Mouse (Mus musculus) heart, postnatal 0 days (tissue): ENCODE measurements around the gene Tmem8b.

Experiments
- CTCF ChIP-seq: IDR thresholded peaks from 2 replicates; pipeline ENCODE4 v1.5.1; 2016; ENCODE audit warnings: antibody characterized with exemption, control low read depth, low read depth
- EP300 ChIP-seq: IDR thresholded peaks from 2 replicates; pipeline ENCODE4 v1.6.1; 2016; ENCODE audit warnings: antibody characterized with exemption, low read depth

DNA sequence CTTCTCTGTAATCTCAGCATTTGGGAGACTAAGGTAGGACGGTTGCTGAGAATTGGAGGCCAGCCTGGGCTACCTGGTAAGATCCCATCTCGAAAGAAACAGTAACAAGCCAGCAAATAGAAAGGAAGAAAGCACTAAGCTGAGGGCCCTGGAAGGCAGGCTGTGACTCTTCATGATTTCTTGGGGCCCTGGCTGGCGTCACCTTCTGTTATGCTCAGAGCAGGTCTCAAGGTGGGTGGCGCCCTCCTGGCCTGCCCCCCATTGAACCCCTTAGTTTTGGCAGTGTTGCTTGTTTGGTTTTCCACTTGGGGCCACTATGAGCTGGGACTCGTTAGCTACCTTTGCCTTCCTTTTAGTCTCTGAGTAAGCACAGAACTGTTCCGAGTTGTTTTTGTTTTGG is 32.0 kb upstream of the Tmem8b start:
- TF ChIP-seq CTCF: no peak
- TF ChIP-seq EP300: no peak
